Mouse (Mus musculus): Measurements from ENCODE around the gene Pnisr. TPM values are rescaled to one million over a fixed set of nuclear protein-coding genes. Genes with fewer than 3 reads are reported as not detected.
A peak's percentile ranks its signal among the peaks of the same experiment; 100 is the strongest.

Pnisr gene
- 163 and 171 TPM in 2 replicates for polyA plus RNA-seq (2015; fragmentation: Nextera tagmentation; extraction: Ambion mirVana)

DNA sequence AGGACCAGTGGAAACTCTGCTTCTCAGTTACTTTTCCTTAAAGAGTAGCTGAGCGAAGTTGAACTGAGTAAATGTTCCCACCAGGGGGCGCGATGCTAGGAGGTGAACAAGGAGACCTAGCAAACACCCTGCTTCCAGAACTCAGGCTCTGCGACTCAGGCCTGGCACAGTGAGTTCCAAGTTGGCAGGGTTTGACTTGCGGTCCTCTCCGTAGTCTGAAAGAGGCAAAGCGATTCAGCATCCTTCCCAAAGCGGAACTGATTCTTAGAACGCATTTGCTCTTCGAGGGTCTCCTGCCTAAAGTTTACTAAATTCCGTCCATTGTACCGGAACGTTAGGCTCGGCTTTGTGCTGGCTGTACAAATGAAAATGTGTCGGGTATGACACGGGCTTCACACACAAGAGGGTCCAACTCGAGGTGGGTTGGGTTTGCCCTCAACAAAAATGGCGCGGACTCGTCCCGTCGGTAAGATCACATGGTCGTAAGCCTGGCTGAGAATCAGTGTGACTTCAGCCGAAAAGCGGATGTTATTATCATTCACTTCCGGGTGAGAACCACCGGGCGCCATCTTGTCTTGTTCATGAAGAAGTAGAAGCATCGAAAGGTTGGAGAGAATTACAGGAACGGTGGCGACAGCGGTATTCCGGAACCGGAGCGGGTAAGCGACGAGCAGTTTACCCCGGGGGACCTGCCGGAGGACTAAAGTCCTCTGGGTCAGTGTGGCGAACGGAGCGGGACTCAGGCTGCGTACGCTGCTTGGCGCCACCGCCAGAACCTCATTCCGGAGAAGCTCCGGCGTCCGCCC is at the start of gene Pnisr:
Gene Pnisr, plus strand, starts transcription at position 103 of the 806 bp plus-strand sequence.
- under 1% methylated on average over 50 of the region's 50 CpGs for WGBS

DNA sequence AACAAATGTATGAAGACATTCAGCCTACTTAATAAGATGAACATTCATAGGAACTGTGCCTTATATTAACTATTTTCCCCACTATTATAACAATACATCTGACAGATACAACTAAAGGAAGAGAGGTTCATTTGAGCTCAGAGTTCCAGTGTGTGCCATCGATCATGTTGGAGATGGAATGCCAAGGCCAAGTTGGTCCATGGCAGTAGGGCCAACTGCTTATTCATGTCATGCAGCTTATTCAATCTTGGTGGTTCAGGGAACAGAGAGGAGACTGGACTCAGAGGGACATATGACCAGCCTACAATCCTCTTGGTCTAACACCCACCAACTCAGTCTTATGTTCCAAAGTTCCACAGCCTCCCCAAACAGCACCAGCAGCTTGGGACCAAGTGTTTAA is 46.4 kb upstream of the Pnisr start:
- H3K36me3 ChIP-seq = peaks cover 43% of the 10 kb centered on the region
- 93% methylated on average over 1 of the region's 1 CpGs for WGBS
- no peak for ATAC-seq (ENCODE audit: low FRiP score)

More for the DNA sequence above, at the start of gene Pnisr:
- Histone ChIP-seq H3K4me1 (peaks cover 29% of the 10 kb centered on the region), H3K27me3 (replicated peaks) (no peaks in the 10 kb centered on the region), H3K9me3 (replicated peaks) (no peaks in the 10 kb centered on the region), H3K4me2 (peak within 1 kb of the TSS; percentile 61), H3K36me3 (no peaks in the 10 kb centered on the region), H3K9ac (replicated peaks) (peak within 1 kb of the TSS; percentile 95), H3K27ac (replicated peaks) (peak within 1 kb of the TSS; percentile 100), H3K4me3 (replicated peaks) (peak within 1 kb of the TSS; percentile 82)
- ATAC-seq (ENCODE audit: low FRiP score) = peak; percentile 98

DNA sequence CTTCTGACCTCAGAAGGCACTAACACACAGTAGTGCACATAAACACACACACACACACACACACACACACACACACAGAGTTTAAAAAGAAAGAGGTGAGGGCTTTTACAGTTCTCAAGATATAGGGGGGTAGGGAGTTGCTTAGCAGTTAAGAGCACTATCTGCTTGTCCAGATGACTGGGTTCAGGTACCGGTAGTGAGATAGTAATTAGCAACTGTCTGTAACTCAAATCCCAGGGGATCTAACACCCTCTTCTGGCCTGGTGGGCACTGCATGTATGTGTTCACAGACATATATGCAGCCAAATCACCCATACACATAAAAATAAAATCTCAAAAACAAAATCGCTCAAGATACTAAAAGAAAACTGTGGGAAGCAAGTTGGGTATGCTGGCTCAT is 45.8 kb upstream of the Pnisr start:
- no peak overlapping the region for H3K27ac ChIP-seq (replicated peaks)
- 90% methylated on average over 2 of the region's 2 CpGs for WGBS
- peaks cover 44% of the 10 kb centered on the region for H3K36me3 ChIP-seq
- no peaks in the 10 kb centered on the region for H3K9me3 ChIP-seq (replicated peaks)
- H3K4me3 ChIP-seq (replicated peaks) = no peak overlapping the region
- no peaks in the 10 kb centered on the region for H3K4me1 ChIP-seq
- H3K4me2 ChIP-seq = no peak overlapping the region
- no peak overlapping the region for H3K9ac ChIP-seq (replicated peaks)
- ATAC-seq (ENCODE audit: low FRiP score) = no peak
- H3K27me3 ChIP-seq (replicated peaks) = no peaks in the 10 kb centered on the region

More for the DNA sequence above, 46.4 kb upstream of the Pnisr start:
- no peak overlapping the region for H3K27ac ChIP-seq (replicated peaks)
- H3K4me2 ChIP-seq = no peak overlapping the region
- H3K4me1 ChIP-seq = no peaks in the 10 kb centered on the region
- no peak overlapping the region for H3K9ac ChIP-seq (replicated peaks)
- no peaks in the 10 kb centered on the region for H3K9me3 ChIP-seq (replicated peaks)
- H3K4me3 ChIP-seq (replicated peaks) = no peak overlapping the region
- H3K27me3 ChIP-seq (replicated peaks) = no peaks in the 10 kb centered on the region

DNA sequence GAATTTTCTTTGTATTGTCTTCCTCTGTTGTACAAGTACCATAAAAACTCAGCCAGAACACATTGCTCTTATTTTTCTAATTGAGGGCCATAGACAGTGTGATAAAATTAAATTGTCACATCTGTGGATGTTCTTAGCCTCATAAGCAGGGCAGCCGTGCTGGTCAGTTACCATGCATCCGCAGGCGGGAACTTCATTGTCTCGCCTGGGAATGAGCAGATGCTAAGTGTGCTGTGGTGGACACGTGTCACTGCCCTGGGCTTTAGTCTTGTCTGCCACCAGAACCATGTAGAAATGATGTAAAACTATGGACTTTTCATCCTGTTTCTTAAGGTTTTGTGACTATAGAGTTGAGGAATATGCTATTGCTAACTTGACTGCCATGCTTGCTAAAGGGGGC is 40.2 kb upstream of the Pnisr start:
- no peak for ATAC-seq (ENCODE audit: low FRiP score)
- H3K4me3 ChIP-seq (replicated peaks) = no peak overlapping the region

DNA sequence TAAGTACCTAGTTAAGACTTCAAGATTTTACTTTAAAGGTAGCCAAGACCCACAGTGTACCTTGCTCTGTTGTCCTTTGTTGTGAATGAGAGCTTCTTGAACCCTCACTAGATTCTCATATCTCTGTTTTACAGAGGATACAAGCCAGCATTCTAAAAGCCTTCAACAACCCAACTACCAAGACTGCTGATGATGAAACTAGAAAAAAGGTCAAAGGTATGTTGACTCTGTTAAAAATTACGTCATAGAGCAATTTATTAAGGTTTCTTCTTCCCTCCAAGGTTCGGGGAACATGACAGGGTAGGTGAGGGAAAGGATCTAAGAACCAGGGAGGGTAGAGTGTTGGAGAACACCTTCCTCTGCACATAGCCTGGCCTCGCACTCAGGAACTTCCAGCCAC is 36.8 kb upstream of the Pnisr start:
- 96% methylated on average over 3 of the region's 3 CpGs for WGBS
- Histone ChIP-seq H3K4me3 (replicated peaks) (no peak overlapping the region), H3K4me2 (no peak overlapping the region), H3K27ac (replicated peaks) (no peak overlapping the region), H3K36me3 (peaks cover 23% of the 10 kb centered on the region), H3K4me1 (no peaks in the 10 kb centered on the region), H3K27me3 (replicated peaks) (no peaks in the 10 kb centered on the region), H3K9me3 (replicated peaks) (no peaks in the 10 kb centered on the region), H3K9ac (replicated peaks) (no peak overlapping the region)
- no peak for ATAC-seq (ENCODE audit: low FRiP score)

More for the DNA sequence above, 40.2 kb upstream of the Pnisr start:
- H3K4me2 ChIP-seq = no peak overlapping the region
- H3K4me1 ChIP-seq = no peaks in the 10 kb centered on the region
- H3K9ac ChIP-seq (replicated peaks) = no peak overlapping the region
- H3K27me3 ChIP-seq (replicated peaks) = no peaks in the 10 kb centered on the region
- no peaks in the 10 kb centered on the region for H3K9me3 ChIP-seq (replicated peaks)
- H3K36me3 ChIP-seq = peaks cover 30% of the 10 kb centered on the region
- WGBS = 37% methylated on average over 5 of the region's 5 CpGs
- H3K27ac ChIP-seq (replicated peaks) = no peak overlapping the region

DNA sequence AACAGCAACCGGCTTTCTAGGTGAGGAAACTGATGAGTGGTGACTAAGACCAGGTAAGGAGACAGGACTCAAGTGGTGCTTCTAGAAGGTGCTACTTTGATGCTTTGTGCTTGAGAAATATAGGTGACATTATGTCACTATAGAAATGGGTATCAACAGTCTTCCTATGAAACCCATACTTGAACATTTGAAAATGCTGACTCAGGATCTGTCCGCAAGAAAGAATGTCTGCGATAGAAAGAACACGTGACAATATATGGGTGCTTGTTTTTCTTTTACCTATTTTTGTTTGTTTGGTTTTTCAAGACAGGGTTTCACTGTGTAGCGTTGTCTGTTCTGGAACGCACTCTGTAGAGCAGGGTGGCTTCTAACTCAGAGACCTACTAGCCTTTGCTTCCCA is 34.7 kb upstream of the Pnisr start:
- Histone ChIP-seq H3K4me3 (replicated peaks) (no peak overlapping the region), H3K9ac (replicated peaks) (no peak overlapping the region)
- WGBS = 95% methylated on average over 6 of the region's 6 CpGs

DNA sequence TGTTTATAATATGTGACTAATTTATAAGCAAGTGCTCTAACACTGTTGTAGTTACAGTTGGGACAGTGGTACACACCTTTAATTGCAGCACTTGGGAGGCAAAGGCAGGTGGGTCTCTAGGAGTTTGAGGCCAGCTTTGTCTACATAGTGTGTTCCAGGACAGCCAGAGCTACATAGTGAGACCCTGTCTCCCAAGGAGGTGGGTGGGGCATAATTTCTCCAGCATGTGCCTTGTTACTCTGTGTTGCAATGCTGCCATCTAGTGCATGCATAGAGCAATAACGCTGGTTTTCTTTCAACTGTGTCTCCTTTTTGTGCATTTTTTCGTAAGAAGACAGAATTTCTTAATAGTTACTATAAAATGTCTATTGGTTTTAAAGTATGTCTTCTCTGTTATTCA is 33.4 kb upstream of the Pnisr start:
- H3K27me3 ChIP-seq (replicated peaks) = no peaks in the 10 kb centered on the region
- no peak overlapping the region for H3K27ac ChIP-seq (replicated peaks)
- ATAC-seq (ENCODE audit: low FRiP score) = peak; percentile 86
- peaks cover 38% of the 10 kb centered on the region for H3K36me3 ChIP-seq
- H3K9me3 ChIP-seq (replicated peaks) = no peaks in the 10 kb centered on the region
- WGBS = 33% methylated on average over 2 of the region's 2 CpGs
- H3K4me3 ChIP-seq (replicated peaks) = no peak overlapping the region
- H3K9ac ChIP-seq (replicated peaks) = no peak overlapping the region
- no peaks in the 10 kb centered on the region for H3K4me1 ChIP-seq
- no peak overlapping the region for H3K4me2 ChIP-seq

More for the DNA sequence above, 34.7 kb upstream of the Pnisr start:
- ATAC-seq (ENCODE audit: low FRiP score) = no peak
- no peak overlapping the region for H3K4me2 ChIP-seq
- peaks cover 32% of the 10 kb centered on the region for H3K36me3 ChIP-seq
- H3K4me1 ChIP-seq = no peaks in the 10 kb centered on the region
- H3K9me3 ChIP-seq (replicated peaks) = no peaks in the 10 kb centered on the region
- no peaks in the 10 kb centered on the region for H3K27me3 ChIP-seq (replicated peaks)
- H3K27ac ChIP-seq (replicated peaks) = no peak overlapping the region

DNA sequence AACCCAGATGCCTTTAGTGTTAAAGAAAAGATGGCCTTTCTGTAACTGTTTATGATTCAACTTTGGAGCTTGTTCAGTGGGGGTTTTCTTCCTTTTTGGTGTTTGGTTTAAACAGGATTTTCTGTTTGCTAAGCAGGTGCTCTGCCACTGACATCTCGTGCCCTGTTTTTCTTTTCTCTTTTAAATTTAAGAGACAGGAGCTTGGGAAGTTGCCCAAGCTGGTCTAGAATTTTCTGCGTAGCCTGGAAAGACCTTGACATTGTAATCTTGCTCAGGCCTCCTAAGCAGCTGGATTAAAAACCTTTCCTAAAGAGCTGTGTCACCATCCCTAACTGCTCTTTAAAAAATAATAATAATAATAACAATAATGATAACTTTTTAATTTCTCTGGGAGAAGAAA is 20.8 kb upstream of the Pnisr start:
- WGBS = 54% methylated on average over 2 of the region's 2 CpGs
- peaks cover 35% of the 10 kb centered on the region for H3K36me3 ChIP-seq
- ATAC-seq (ENCODE audit: low FRiP score) = no peak

DNA sequence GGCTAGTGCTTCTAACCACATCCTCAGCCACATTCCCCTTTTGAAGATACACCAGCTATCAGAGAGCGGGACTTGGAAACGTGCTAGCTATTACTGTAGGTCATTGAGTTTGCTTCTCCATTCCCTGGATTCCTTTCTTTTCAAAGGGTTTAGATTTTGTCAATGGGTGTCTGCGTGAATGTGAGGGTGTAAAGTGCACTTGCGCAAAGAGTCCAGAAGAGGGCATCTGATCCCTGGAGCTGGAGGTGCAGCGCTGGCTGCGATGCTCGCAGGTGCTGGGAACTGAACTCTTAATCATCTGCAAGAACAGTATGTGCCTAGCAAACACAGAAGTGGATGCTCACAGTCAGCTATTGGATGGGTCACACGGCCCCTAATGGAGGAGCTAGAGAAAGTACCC is 14.5 kb upstream of the Pnisr start:
- 97% methylated on average over 8 of the region's 8 CpGs for WGBS

More for the DNA sequence above, 20.8 kb upstream of the Pnisr start:
- Histone ChIP-seq H3K27me3 (replicated peaks) (no peaks in the 10 kb centered on the region), H3K27ac (replicated peaks) (no peak overlapping the region), H3K9me3 (replicated peaks) (no peaks in the 10 kb centered on the region), H3K4me3 (replicated peaks) (no peak overlapping the region), H3K9ac (replicated peaks) (no peak overlapping the region), H3K4me2 (no peak overlapping the region), H3K4me1 (no peaks in the 10 kb centered on the region)

DNA sequence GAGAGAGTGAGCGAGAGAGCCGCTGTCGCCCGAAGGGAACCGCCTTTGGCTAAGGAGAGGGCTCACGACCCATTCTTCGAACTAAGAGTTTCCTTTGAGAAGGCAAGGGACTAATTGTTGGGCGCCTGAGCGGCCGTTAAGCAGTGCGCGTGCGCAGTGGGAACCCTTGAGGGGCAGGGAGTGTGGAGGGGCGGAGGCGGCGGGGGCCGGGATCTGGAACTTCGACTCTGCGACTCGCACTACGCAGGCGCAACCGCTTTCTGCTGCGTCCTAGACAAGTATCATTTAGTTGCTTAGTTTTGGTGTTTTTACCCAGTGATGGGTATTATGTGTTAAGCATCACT is 876 bp downstream of the Pnisr start:
- ATAC-seq (ENCODE audit: low FRiP score) = peak; percentile 91
- Histone ChIP-seq H3K27me3 (replicated peaks) (no peaks in the 10 kb centered on the region), H3K36me3 (no peaks in the 10 kb centered on the region), H3K9ac (replicated peaks) (peak overlapping the region; percentile 95), H3K4me2 (peak overlapping the region; percentile 61), H3K4me1 (peaks cover 29% of the 10 kb centered on the region), H3K4me3 (replicated peaks) (peak overlapping the region; percentile 82), H3K27ac (replicated peaks) (peak overlapping the region; percentile 100), H3K9me3 (replicated peaks) (no peaks in the 10 kb centered on the region)
- WGBS = under 1% methylated on average over 24 of the region's 24 CpGs

More for the DNA sequence above, 14.5 kb upstream of the Pnisr start:
- Histone ChIP-seq H3K4me2 (no peak overlapping the region), H3K27ac (replicated peaks) (no peak overlapping the region), H3K9ac (replicated peaks) (no peak overlapping the region), H3K27me3 (replicated peaks) (no peaks in the 10 kb centered on the region), H3K4me3 (replicated peaks) (no peak overlapping the region), H3K9me3 (replicated peaks) (no peaks in the 10 kb centered on the region), H3K36me3 (peaks cover 19% of the 10 kb centered on the region), H3K4me1 (no peaks in the 10 kb centered on the region)
- no peak for ATAC-seq (ENCODE audit: low FRiP score)

DNA sequence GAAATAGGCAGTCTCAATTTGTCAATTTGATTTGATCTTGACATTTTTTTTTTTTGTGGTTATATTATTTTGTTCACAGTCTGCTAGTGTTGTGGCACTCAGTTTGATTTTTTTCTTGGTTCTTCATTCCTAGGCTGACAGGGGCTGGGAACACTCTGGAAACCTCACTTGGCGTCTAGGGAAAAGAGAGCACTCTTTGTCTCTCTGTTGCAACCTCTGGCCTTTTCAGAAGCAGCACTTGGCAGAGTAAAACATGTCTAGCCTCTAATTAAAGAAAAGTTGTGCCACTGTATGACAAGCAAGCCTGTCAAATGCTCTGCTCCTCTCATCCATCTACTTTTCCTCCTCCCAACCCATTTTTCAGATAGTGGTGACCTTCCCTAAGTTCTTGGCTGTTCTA is 10.1 kb downstream of the Pnisr start:
- no peak overlapping the region for H3K4me2 ChIP-seq
- WGBS = 69% methylated on average over 1 of the region's 1 CpGs
- H3K4me3 ChIP-seq (replicated peaks) = no peak overlapping the region
- H3K9ac ChIP-seq (replicated peaks) = no peak overlapping the region
- no peaks in the 10 kb centered on the region for H3K27me3 ChIP-seq (replicated peaks)
- no peak for ATAC-seq (ENCODE audit: low FRiP score)
- peaks cover 54% of the 10 kb centered on the region for H3K36me3 ChIP-seq
- H3K4me1 ChIP-seq = no peaks in the 10 kb centered on the region
- no peak overlapping the region for H3K27ac ChIP-seq (replicated peaks)
- H3K9me3 ChIP-seq (replicated peaks) = no peaks in the 10 kb centered on the region

DNA sequence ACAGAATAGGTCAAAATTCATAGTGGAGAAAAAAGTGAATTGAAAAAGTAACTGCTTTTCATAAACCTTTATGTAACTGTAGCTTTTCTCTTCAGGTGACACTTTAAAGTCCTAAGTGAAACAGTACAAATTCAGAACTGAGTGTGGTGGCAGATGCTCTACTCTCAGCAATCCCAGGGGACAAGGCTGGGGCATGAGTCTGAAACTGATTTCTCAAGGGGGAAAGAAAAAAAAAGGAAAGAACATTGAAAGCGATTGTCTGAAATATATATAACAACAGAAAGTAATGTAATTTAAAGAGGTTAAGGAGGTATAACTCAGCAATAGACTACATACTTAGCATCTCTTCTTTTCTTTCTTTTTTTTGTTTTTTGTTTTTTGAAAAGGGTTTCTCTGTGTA is 17.8 kb downstream of the Pnisr start:
- peaks cover 57% of the 10 kb centered on the region for H3K36me3 ChIP-seq
- H3K9me3 ChIP-seq (replicated peaks) = no peaks in the 10 kb centered on the region
- no peaks in the 10 kb centered on the region for H3K4me1 ChIP-seq
- ATAC-seq (ENCODE audit: low FRiP score) = no peak
- 97% methylated on average over 1 of the region's 1 CpGs for WGBS
- H3K4me2 ChIP-seq = no peak overlapping the region
- no peak overlapping the region for H3K4me3 ChIP-seq (replicated peaks)
- H3K27me3 ChIP-seq (replicated peaks) = no peaks in the 10 kb centered on the region
- no peak overlapping the region for H3K9ac ChIP-seq (replicated peaks)
- no peak overlapping the region for H3K27ac ChIP-seq (replicated peaks)

Data from neural tube, embryonic 15.5 days (tissue).